Mouse (Mus musculus): ENCODE data around the gene Lrrfip2. TPM values are rescaled to one million over a fixed set of nuclear protein-coding genes. Genes with fewer than 3 reads are reported as not detected.

Gene Lrrfip2
- polyA plus RNA-seq, 1 experiment from 2014 or later: 45.5 TPM

GRCm38 (mm10) chr9:111208185-111208584 is 90.8 kb downstream of the Lrrfip2 start:
- H3K4me1 ChIP-seq (ENCODE audit: control insufficient read depth, insufficient read depth, low read length): no peaks in the 10 kb centered on the region
- WGBS: 95% methylated on average over 3 of the region's 3 CpGs
- no peaks in the 10 kb centered on the region for H3K9me3 ChIP-seq (ENCODE audit: control insufficient read depth, low read length)
- H3K27ac ChIP-seq (replicated peaks; ENCODE audit: low read depth, low read length): no peak overlapping the region
- no peak for ATAC-seq (ENCODE audit: insufficient number of reproducible peaks, low FRiP score, low TSS enrichment, low read depth)
- no peaks in the 10 kb centered on the region for H3K27me3 ChIP-seq (ENCODE audit: control insufficient read depth, insufficient read depth, low read length)
- no peak overlapping the region for H3K9ac ChIP-seq (ENCODE audit: low read length)
- 0 out of 2 replicates have a peak, but pooled peaks cover 2% of the 10 kb centered on the region for H3K36me3 ChIP-seq (ENCODE audit: control insufficient read depth, insufficient read depth, low read length)
- no peak overlapping the region for H3K4me3 ChIP-seq (ENCODE audit: low read depth, low read length)
- H3K4me2 ChIP-seq (ENCODE audit: low read depth, severe bottlenecking): no peak overlapping the region
- no peak for DNase-seq (ENCODE audit: low spot score)

GRCm38 (mm10) chr9:111209158-111209699 is 91.8 kb downstream of the Lrrfip2 start:
- Histone ChIP-seq H3K4me2 (ENCODE audit: low read depth, severe bottlenecking) (no peak overlapping the region), H3K4me3 (ENCODE audit: low read depth, low read length) (no peak overlapping the region), H3K36me3 (ENCODE audit: control insufficient read depth, insufficient read depth, low read length) (0 out of 2 replicates have a peak, but pooled peaks cover 2% of the 10 kb centered on the region), H3K9ac (ENCODE audit: low read length) (no peak overlapping the region), H3K27ac (replicated peaks; ENCODE audit: low read depth, low read length) (no peak overlapping the region), H3K27me3 (ENCODE audit: control insufficient read depth, insufficient read depth, low read length) (no peaks in the 10 kb centered on the region), H3K9me3 (ENCODE audit: control insufficient read depth, low read length) (no peaks in the 10 kb centered on the region), H3K4me1 (ENCODE audit: control insufficient read depth, insufficient read depth, low read length) (no peaks in the 10 kb centered on the region)
- ATAC-seq (ENCODE audit: insufficient number of reproducible peaks, low FRiP score, low TSS enrichment, low read depth) (no peak), DNase-seq (ENCODE audit: low spot score) (no peak)
- WGBS: 92% methylated on average over 7 of the region's 7 CpGs

- Histone ChIP-seq H3K4me1 (ENCODE audit: control insufficient read depth, insufficient read depth, low read length) (no peaks in the 10 kb centered on the region), H3K4me2 (ENCODE audit: low read depth, severe bottlenecking) (no peak overlapping the region), H3K27ac (replicated peaks; ENCODE audit: low read depth, low read length) (no peak overlapping the region), H3K9ac (ENCODE audit: low read length) (no peak overlapping the region), H3K4me3 (ENCODE audit: low read depth, low read length) (no peak overlapping the region), H3K9me3 (ENCODE audit: control insufficient read depth, low read length) (no peaks in the 10 kb centered on the region), H3K27me3 (ENCODE audit: control insufficient read depth, insufficient read depth, low read length) (no peaks in the 10 kb centered on the region), H3K36me3 (ENCODE audit: control insufficient read depth, insufficient read depth, low read length) (0 out of 2 replicates have a peak, but pooled peaks cover 2% of the 10 kb centered on the region)
- DNase-seq (ENCODE audit: low spot score) (no peak), ATAC-seq (ENCODE audit: insufficient number of reproducible peaks, low FRiP score, low TSS enrichment, low read depth) (no peak)
- WGBS: 86% methylated on average over 4 of the region's 4 CpGs
Observed at GRCm38 (mm10) chr9:111210412-111210811, 93.0 kb downstream of the Lrrfip2 start.

- Histone ChIP-seq H3K9me3 (ENCODE audit: control insufficient read depth, low read length) (no peaks in the 10 kb centered on the region), H3K9ac (ENCODE audit: low read length) (no peak overlapping the region), H3K27me3 (ENCODE audit: control insufficient read depth, insufficient read depth, low read length) (no peaks in the 10 kb centered on the region), H3K4me2 (ENCODE audit: low read depth, severe bottlenecking) (no peak overlapping the region), H3K27ac (replicated peaks; ENCODE audit: low read depth, low read length) (no peak overlapping the region), H3K4me1 (ENCODE audit: control insufficient read depth, insufficient read depth, low read length) (no peaks in the 10 kb centered on the region), H3K36me3 (ENCODE audit: control insufficient read depth, insufficient read depth, low read length) (no peaks in the 10 kb centered on the region), H3K4me3 (ENCODE audit: low read depth, low read length) (no peak overlapping the region)
- ATAC-seq (ENCODE audit: insufficient number of reproducible peaks, low FRiP score, low TSS enrichment, low read depth) (no peak), DNase-seq (ENCODE audit: low spot score) (no peak)
- whole genome bisulfite sequencing: 69% methylated on average over 10 of the region's 10 CpGs
Observed at GRCm38 (mm10) chr9:111211122-111212041, 94.0 kb downstream of the Lrrfip2 start.

GRCm38 (mm10) chr9:111213501-111213900 is 96.1 kb downstream of the Lrrfip2 start:
- no peak for ATAC-seq (ENCODE audit: insufficient number of reproducible peaks, low FRiP score, low TSS enrichment, low read depth)

GRCm38 (mm10) chr9:111216424-111216823 is 99.0 kb downstream of the Lrrfip2 start:
- H3K4me1 ChIP-seq (ENCODE audit: control insufficient read depth, insufficient read depth, low read length): no peaks in the 10 kb centered on the region
- no peaks in the 10 kb centered on the region for H3K27me3 ChIP-seq (ENCODE audit: control insufficient read depth, insufficient read depth, low read length)
- no peak overlapping the region for H3K27ac ChIP-seq (replicated peaks; ENCODE audit: low read depth, low read length)
- H3K9ac ChIP-seq (ENCODE audit: low read length): no peak overlapping the region
- H3K36me3 ChIP-seq (ENCODE audit: control insufficient read depth, insufficient read depth, low read length): no peaks in the 10 kb centered on the region
- ATAC-seq (ENCODE audit: insufficient number of reproducible peaks, low FRiP score, low TSS enrichment, low read depth): no peak
- H3K4me3 ChIP-seq (ENCODE audit: low read depth, low read length): no peak overlapping the region
- no peak overlapping the region for H3K4me2 ChIP-seq (ENCODE audit: low read depth, severe bottlenecking)
- H3K9me3 ChIP-seq (ENCODE audit: control insufficient read depth, low read length): no peaks in the 10 kb centered on the region
- DNase-seq (ENCODE audit: low spot score): no peak

More at GRCm38 (mm10) chr9:111213501-111213900, 96.1 kb downstream of the Lrrfip2 start:
- WGBS: 66% methylated on average over 6 of the region's 6 CpGs
- no peak overlapping the region for H3K4me2 ChIP-seq (ENCODE audit: low read depth, severe bottlenecking)
- H3K4me3 ChIP-seq (ENCODE audit: low read depth, low read length): no peak overlapping the region
- H3K4me1 ChIP-seq (ENCODE audit: control insufficient read depth, insufficient read depth, low read length): no peaks in the 10 kb centered on the region
- DNase-seq (ENCODE audit: low spot score): no peak
- H3K9ac ChIP-seq (ENCODE audit: low read length): no peak overlapping the region
- no peaks in the 10 kb centered on the region for H3K27me3 ChIP-seq (ENCODE audit: control insufficient read depth, insufficient read depth, low read length)
- H3K36me3 ChIP-seq (ENCODE audit: control insufficient read depth, insufficient read depth, low read length): no peaks in the 10 kb centered on the region
- no peak overlapping the region for H3K27ac ChIP-seq (replicated peaks; ENCODE audit: low read depth, low read length)
- no peaks in the 10 kb centered on the region for H3K9me3 ChIP-seq (ENCODE audit: control insufficient read depth, low read length)

- H3K4me3 ChIP-seq (ENCODE audit: low read depth, low read length): no peak overlapping the region
- no peak overlapping the region for H3K9ac ChIP-seq (ENCODE audit: low read length)
- DNase-seq (ENCODE audit: low spot score): no peak
- H3K4me1 ChIP-seq (ENCODE audit: control insufficient read depth, insufficient read depth, low read length): no peaks in the 10 kb centered on the region
- 90% methylated on average over 5 of the region's 5 CpGs for WGBS
- H3K9me3 ChIP-seq (ENCODE audit: control insufficient read depth, low read length): no peaks in the 10 kb centered on the region
- H3K36me3 ChIP-seq (ENCODE audit: control insufficient read depth, insufficient read depth, low read length): peaks cover 5% of the 10 kb centered on the region
- no peaks in the 10 kb centered on the region for H3K27me3 ChIP-seq (ENCODE audit: control insufficient read depth, insufficient read depth, low read length)
- ATAC-seq (ENCODE audit: insufficient number of reproducible peaks, low FRiP score, low TSS enrichment, low read depth): no peak
- H3K4me2 ChIP-seq (ENCODE audit: low read depth, severe bottlenecking): no peak overlapping the region
- no peak overlapping the region for H3K27ac ChIP-seq (replicated peaks; ENCODE audit: low read depth, low read length)
Observed at GRCm38 (mm10) chr9:111220551-111221080, 103.2 kb downstream of the Lrrfip2 start.

GRCm38 (mm10) chr9:111221580-111221979 is 104.2 kb downstream of the Lrrfip2 start:
- WGBS: 88% methylated on average over 1 of the region's 1 CpGs
- no peak overlapping the region for H3K4me2 ChIP-seq (ENCODE audit: low read depth, severe bottlenecking)
- DNase-seq (ENCODE audit: low spot score) (no peak), ATAC-seq (ENCODE audit: insufficient number of reproducible peaks, low FRiP score, low TSS enrichment, low read depth) (no peak)
- no peak overlapping the region for H3K9ac ChIP-seq (ENCODE audit: low read length)
- no peak overlapping the region for H3K4me3 ChIP-seq (ENCODE audit: low read depth, low read length)
- no peak overlapping the region for H3K27ac ChIP-seq (replicated peaks; ENCODE audit: low read depth, low read length)
- no peaks in the 10 kb centered on the region for H3K4me1 ChIP-seq (ENCODE audit: control insufficient read depth, insufficient read depth, low read length)
- H3K36me3 ChIP-seq (ENCODE audit: control insufficient read depth, insufficient read depth, low read length): peaks cover 5% of the 10 kb centered on the region
- no peaks in the 10 kb centered on the region for H3K27me3 ChIP-seq (ENCODE audit: control insufficient read depth, insufficient read depth, low read length)
- H3K9me3 ChIP-seq (ENCODE audit: control insufficient read depth, low read length): no peaks in the 10 kb centered on the region

Data from limb, embryonic 11.5 days (tissue).